Mouse (Mus musculus) left cerebral cortex, postnatal 4 days (tissue): ENCODE results near the gene Cdk5r1. TPM values are rescaled to one million over a fixed set of nuclear protein-coding genes. Genes with fewer than 3 reads are reported as not detected.

Experiments used
- DNase-seq: peaks from one replicate; pipeline ENCODE4 v3.0.0-alpha.2; 2022
- intact Hi-C: fragments of 180-260 bp; cut with DNase I; formaldehyde crosslinking; loops from one replicate; pipeline ENCODE4 v1.15.1; 2025
- total RNA-seq, 2 experiments: library from RNA; stranded (reverse); gene quantifications; 2 replicates each; pipeline ENCODE4 v1.2.3; 2021

Cdk5r1 gene
- total RNA-seq, 2 experiments from 2014 or later = 380 to 382 TPM

GRCm38 (mm10) chr11:80527697-80528096 is 50.9 kb downstream of the Cdk5r1 start:
- DNase-seq = no peak
- intact Hi-C loops = no loop called here

DNA sequence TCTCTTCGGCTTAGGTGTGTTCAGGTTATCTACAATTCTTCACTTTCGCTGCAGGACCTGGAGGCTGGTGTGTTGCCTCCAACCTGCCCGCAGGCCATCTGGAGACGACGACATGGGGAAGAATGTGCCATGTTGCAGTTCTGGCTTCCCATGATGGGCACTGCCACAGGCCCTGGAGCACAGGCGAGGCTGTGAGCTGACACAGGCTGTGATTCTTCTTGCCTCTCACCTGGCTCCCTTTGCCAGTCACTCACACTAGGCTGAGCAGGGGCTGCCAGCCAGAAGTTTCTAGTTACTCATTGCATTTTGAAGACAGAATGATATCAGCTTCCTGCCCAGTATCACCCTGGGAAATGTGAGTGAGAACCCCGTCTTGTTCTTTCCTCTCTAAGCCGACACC is 52.3 kb downstream of the Cdk5r1 start:
- intact Hi-C loops = no loop called here
- DNase-seq = no peak

Other genes with a start within 250 kb of the Cdk5r1 start
- 1 to 10 TPM; 6.3 to 7.1 TPM for gene Rhbdl3, start 176.1 kb upstream of the Cdk5r1 start, total RNA-seq
- 10 to 100 TPM; 41.1 to 45.2 TPM for gene 5730455P16Rik, start 99.0 kb upstream of the Cdk5r1 start, total RNA-seq
- 100 to 1,000 TPM; 193 to 206 TPM for gene Zfp207, start 93.7 kb upstream of the Cdk5r1 start, total RNA-seq
- gene Psmd11, start 48.4 kb upstream of the Cdk5r1 start, total RNA-seq = 100 to 1,000 TPM; 117 to 120 TPM